Mouse (Mus musculus): ENCODE data around the gene Ece2. TPM values are rescaled to one million over a fixed set of nuclear protein-coding genes. Genes with fewer than 3 reads are reported as not detected.

The Ece2 gene
- 10.6 and 12.1 TPM in 2 replicates for polyA plus RNA-seq (2014; fragmentation: Nextera tagmentation; extraction: Ambion mirVana)

- H3K9ac ChIP-seq, result peak within 1 kb of the TSS; percentile 79
- H3K4me3 ChIP-seq (replicated peaks; ENCODE audit: low read length), result peak within 1 kb of the TSS; percentile 64
- WGBS, result 6% methylated on average over 51 of the region's 54 CpGs
- ATAC-seq (ENCODE audit: low FRiP score) (peak; percentile 73), DNase-seq (ENCODE audit: low spot score) (peak; percentile 45)
- peaks cover 7% of the 10 kb centered on the region; the same call in 1 of the 2 replicates for H3K4me1 ChIP-seq (replicated peaks; ENCODE audit: control insufficient read depth, insufficient read depth, low read length)
- no peaks in the 10 kb centered on the region for H3K9me3 ChIP-seq (ENCODE audit: control insufficient read depth, low read length)
- H3K36me3 ChIP-seq (replicated peaks; ENCODE audit: control insufficient read depth, insufficient read depth), result peaks cover 16% of the 10 kb centered on the region
- 0 out of 2 replicates have a peak within 1 kb of the TSS, but pooled peaks have one; percentile 39 for H3K27ac ChIP-seq
- H3K27me3 ChIP-seq (ENCODE audit: control insufficient read depth, insufficient read depth, low read length), result no peaks in the 10 kb centered on the region
- peak within 1 kb of the TSS; percentile 96 for H3K4me2 ChIP-seq (replicated peaks)
Measured at GRCm38 (mm10) chr16:20629731-20630634, at the start of gene Ece2. TSS of gene Ece2 (plus strand) at chr16:20629828.

GRCm38 (mm10) chr16:20589366-20589938 is 40.2 kb upstream of the Ece2 start, which contains the start of gene Vwa5b2:
TSS of gene Vwa5b2 (plus strand) at chr16:20589471.
- under 1% methylated on average over 23 of the region's 24 CpGs for whole genome bisulfite sequencing
- Histone ChIP-seq H3K4me2 (replicated peaks) (peak within 1 kb of the TSS; percentile 82), H3K4me3 (replicated peaks; ENCODE audit: low read length) (peak within 1 kb of the TSS; percentile 51), H3K4me1 (replicated peaks; ENCODE audit: control insufficient read depth, insufficient read depth, low read length) (peaks cover 16% of the 10 kb centered on the region; the same call in 1 of the 2 replicates), H3K27ac (peak within 1 kb of the TSS; percentile 62), H3K36me3 (replicated peaks; ENCODE audit: control insufficient read depth, insufficient read depth) (no peaks in the 10 kb centered on the region), H3K9me3 (ENCODE audit: control insufficient read depth, low read length) (no peaks in the 10 kb centered on the region), H3K27me3 (ENCODE audit: control insufficient read depth, insufficient read depth, low read length) (peaks cover 60% of the 10 kb centered on the region), H3K9ac (peak within 1 kb of the TSS; percentile 59)
- DNase-seq (ENCODE audit: low spot score), result peak; percentile 34
- peak; percentile 79 for ATAC-seq (ENCODE audit: low FRiP score)

GRCm38 (mm10) chr16:20589939-20590679 is 39.5 kb upstream of the Ece2 start:
- Histone ChIP-seq H3K4me3 (replicated peaks; ENCODE audit: low read length) (peak overlapping the region; percentile 51), H3K4me1 (replicated peaks; ENCODE audit: control insufficient read depth, insufficient read depth, low read length) (peaks cover 16% of the 10 kb centered on the region; the same call in 1 of the 2 replicates), H3K27ac (peak overlapping the region; percentile 62; the same call in 1 of the 2 replicates), H3K27me3 (ENCODE audit: control insufficient read depth, insufficient read depth, low read length) (peaks cover 62% of the 10 kb centered on the region), H3K4me2 (replicated peaks) (peak overlapping the region; percentile 82), H3K36me3 (replicated peaks; ENCODE audit: control insufficient read depth, insufficient read depth) (no peaks in the 10 kb centered on the region), H3K9me3 (ENCODE audit: control insufficient read depth, low read length) (no peaks in the 10 kb centered on the region), H3K9ac (peak overlapping the region; percentile 59)
- ATAC-seq (ENCODE audit: low FRiP score), result peak; percentile 88
- DNase-seq (ENCODE audit: low spot score), result peak; percentile 55
- WGBS, result under 1% methylated on average over 37 of the region's 39 CpGs

GRCm38 (mm10) chr16:20590680-20591038 is 39.0 kb upstream of the Ece2 start:
- Histone ChIP-seq H3K9me3 (ENCODE audit: control insufficient read depth, low read length) (no peaks in the 10 kb centered on the region), H3K27ac (no peak overlapping the region), H3K4me2 (replicated peaks) (peak overlapping the region; percentile 82), H3K4me1 (replicated peaks; ENCODE audit: control insufficient read depth, insufficient read depth, low read length) (peaks cover 16% of the 10 kb centered on the region; the same call in 1 of the 2 replicates), H3K36me3 (replicated peaks; ENCODE audit: control insufficient read depth, insufficient read depth) (no peaks in the 10 kb centered on the region), H3K9ac (peak overlapping the region; percentile 59), H3K27me3 (ENCODE audit: control insufficient read depth, insufficient read depth, low read length) (peaks cover 63% of the 10 kb centered on the region), H3K4me3 (replicated peaks; ENCODE audit: low read length) (peak overlapping the region; percentile 51)
- 0 out of 2 replicates have a peak, but pooled peaks have one; percentile 4 for ATAC-seq (ENCODE audit: low FRiP score)
- 3% methylated on average over 17 of the region's 17 CpGs for WGBS
- no peak for DNase-seq (ENCODE audit: low spot score)

- H3K9ac ChIP-seq, result peak overlapping the region; percentile 59; the same call in 1 of the 2 replicates
- ATAC-seq (ENCODE audit: low FRiP score) (no peak), DNase-seq (ENCODE audit: low spot score) (no peak)
- H3K4me1 ChIP-seq (replicated peaks; ENCODE audit: control insufficient read depth, insufficient read depth, low read length), result peaks cover 16% of the 10 kb centered on the region; the same call in 1 of the 2 replicates
- H3K4me3 ChIP-seq (replicated peaks; ENCODE audit: low read length), result peak overlapping the region; percentile 51
- no peak overlapping the region for H3K27ac ChIP-seq
- H3K4me2 ChIP-seq (replicated peaks), result peak overlapping the region; percentile 82
- WGBS, result 5% methylated on average over 47 of the region's 48 CpGs
- H3K36me3 ChIP-seq (replicated peaks; ENCODE audit: control insufficient read depth, insufficient read depth), result no peaks in the 10 kb centered on the region
- peaks cover 66% of the 10 kb centered on the region for H3K27me3 ChIP-seq (ENCODE audit: control insufficient read depth, insufficient read depth, low read length)
- no peaks in the 10 kb centered on the region for H3K9me3 ChIP-seq (ENCODE audit: control insufficient read depth, low read length)
Measured at GRCm38 (mm10) chr16:20591076-20591705, 38.4 kb upstream of the Ece2 start.

GRCm38 (mm10) chr16:20595060-20595673 is 34.5 kb upstream of the Ece2 start:
- no peak overlapping the region for H3K27ac ChIP-seq
- no peak overlapping the region for H3K9ac ChIP-seq
- H3K9me3 ChIP-seq (ENCODE audit: control insufficient read depth, low read length), result no peaks in the 10 kb centered on the region
- H3K4me3 ChIP-seq (replicated peaks; ENCODE audit: low read length), result no peak overlapping the region
- H3K4me2 ChIP-seq (replicated peaks), result no peak overlapping the region
- ATAC-seq (ENCODE audit: low FRiP score) (no peak), DNase-seq (ENCODE audit: low spot score) (no peak)
- H3K27me3 ChIP-seq (ENCODE audit: control insufficient read depth, insufficient read depth, low read length), result peaks cover 46% of the 10 kb centered on the region
- peaks cover 8% of the 10 kb centered on the region; the same call in 1 of the 2 replicates for H3K4me1 ChIP-seq (replicated peaks; ENCODE audit: control insufficient read depth, insufficient read depth, low read length)
- no peaks in the 10 kb centered on the region for H3K36me3 ChIP-seq (replicated peaks; ENCODE audit: control insufficient read depth, insufficient read depth)
- 89% methylated on average over 7 of the region's 7 CpGs for WGBS

- WGBS, result 83% methylated on average over 4 of the region's 4 CpGs
- peaks cover 4% of the 10 kb centered on the region; the same call in 1 of the 2 replicates for H3K4me1 ChIP-seq (replicated peaks; ENCODE audit: control insufficient read depth, insufficient read depth, low read length)
- ATAC-seq (ENCODE audit: low FRiP score), result no peak
- DNase-seq (ENCODE audit: low spot score), result no peak
- no peaks in the 10 kb centered on the region for H3K9me3 ChIP-seq (ENCODE audit: control insufficient read depth, low read length)
- H3K27ac ChIP-seq, result no peak overlapping the region
- H3K27me3 ChIP-seq (ENCODE audit: control insufficient read depth, insufficient read depth, low read length), result peaks cover 40% of the 10 kb centered on the region
- no peaks in the 10 kb centered on the region for H3K36me3 ChIP-seq (replicated peaks; ENCODE audit: control insufficient read depth, insufficient read depth)
- no peak overlapping the region for H3K4me2 ChIP-seq (replicated peaks)
- no peak overlapping the region for H3K9ac ChIP-seq
- no peak overlapping the region for H3K4me3 ChIP-seq (replicated peaks; ENCODE audit: low read length)
Measured at GRCm38 (mm10) chr16:20595737-20596136, 33.9 kb upstream of the Ece2 start.

- H3K36me3 ChIP-seq (replicated peaks; ENCODE audit: control insufficient read depth, insufficient read depth), result no peaks in the 10 kb centered on the region
- no peaks in the 10 kb centered on the region for H3K9me3 ChIP-seq (ENCODE audit: control insufficient read depth, low read length)
- ATAC-seq (ENCODE audit: low FRiP score), result no peak
- no peak overlapping the region for H3K4me3 ChIP-seq (replicated peaks; ENCODE audit: low read length)
- H3K9ac ChIP-seq, result no peak overlapping the region
- no peak for DNase-seq (ENCODE audit: low spot score)
- peaks cover 29% of the 10 kb centered on the region for H3K27me3 ChIP-seq (ENCODE audit: control insufficient read depth, insufficient read depth, low read length)
- H3K27ac ChIP-seq, result no peak overlapping the region
- WGBS, result 81% methylated on average over 7 of the region's 7 CpGs
- H3K4me2 ChIP-seq (replicated peaks), result no peak overlapping the region
- no peaks in the 10 kb centered on the region for H3K4me1 ChIP-seq (replicated peaks; ENCODE audit: control insufficient read depth, insufficient read depth, low read length)
Measured at GRCm38 (mm10) chr16:20596687-20597441, 32.8 kb upstream of the Ece2 start.
